Comparison of ENCODE assay signal across 21 mouse cellular contexts in the genomic region with DNA sequence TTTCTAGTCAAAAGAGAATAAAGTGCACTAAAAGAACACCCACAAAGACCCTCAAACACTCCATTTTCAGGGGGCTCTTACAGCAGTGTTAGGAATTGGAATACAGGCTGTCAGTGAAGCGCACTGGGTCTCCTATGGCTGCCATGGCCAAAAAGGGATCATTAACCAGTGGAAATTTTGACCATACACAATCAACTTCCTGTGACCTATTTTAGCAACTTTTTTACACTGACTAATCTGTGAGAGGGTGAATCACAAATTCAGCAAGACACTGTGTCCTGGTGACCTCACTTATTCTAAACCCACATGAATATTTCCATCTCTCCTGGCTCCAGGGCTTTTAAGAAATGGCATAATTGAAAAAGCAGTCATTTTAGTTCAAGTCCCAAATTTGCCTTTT. TPM values are rescaled to one million over a fixed set of nuclear protein-coding genes. Genes with fewer than 3 reads are reported as not detected.
DNase-seq lines count a peak whose midpoint lies in the region; ATAC-seq and TF ChIP-seq lines count a peak whose summit lies in the region.
"Had no signal": no experiment of that assay in that cellular context is flagged by ENCODE, and none has a peak within 500 bp of the region (broad histone marks: within the 10 kb centered on the region; RNA-seq: fewer than 3 reads in every experiment).

No protein-coding gene starts in this region.

- TF ChIP-seq CTCF in gastrocnemius, adult 2 months (IDR thresholded peaks at IDR 0.05) = no peak
- TF ChIP-seq CTCF in Patski (IDR thresholded peaks at IDR 0.05) = no peak

- no peaks in the 10 kb centered on the region for H3K27me3 ChIP-seq in Patski
- no peaks in the 10 kb centered on the region for H3K27me3 ChIP-seq in hindbrain, embryonic 11.5 days (ENCODE audit: control insufficient read depth, insufficient read depth, low read length)
- H3K27me3 ChIP-seq: hindbrain, embryonic 13.5 days had no signal

- H3K4me1 ChIP-seq in hindbrain, embryonic 11.5 days (replicated peaks; ENCODE audit: control insufficient read depth, insufficient read depth, low read length) = no peaks in the 10 kb centered on the region
- H3K4me1 ChIP-seq: embryonic facial prominence, embryonic 10.5 days; forebrain, embryonic 10.5 days; hindbrain, embryonic 13.5 days had no signal

- CTCF ChIA-PET in Patski (lab: Charles Lee) = interaction anchor here (0.8 to 1.0 kb wide), 3 partner anchors 9 to 389 kb away, joined by 3 read pairs; no protein-coding TSS in a partner anchor

- POLR2A ChIA-PET in Patski (lab: Charles Lee) = interaction anchor here (0.6 to 1.6 kb wide), 3 partner anchors 9 to 300 kb away, joined by 5 to 6 read pairs (median 5); no protein-coding TSS in a partner anchor

- H3K36me3 ChIP-seq in macrophage (ENCODE audit: inconsistent target) = peaks cover 10% of the 10 kb centered on the region
- H3K36me3 ChIP-seq in hindbrain, embryonic 11.5 days (ENCODE audit: control insufficient read depth, insufficient read depth, low read length) = no peaks in the 10 kb centered on the region

- peaks cover 60% of the 10 kb centered on the region for H3K79me2 ChIP-seq in macrophage (ENCODE audit: inconsistent target)

- intact Hi-C loops in gastrocnemius, adult 2 months (cut with DNase I) = no loop called here

- no peak overlapping the region for H3K4me3 ChIP-seq in gastrocnemius, adult 2 months
- H3K4me3 ChIP-seq in macrophage (ENCODE audit: inconsistent target) = no peak overlapping the region
- H3K4me3 ChIP-seq in hindbrain, embryonic 11.5 days (ENCODE audit: low read depth, low read length) = no peak overlapping the region
- H3K4me3 ChIP-seq: embryonic facial prominence, embryonic 10.5 days; erythroblast, embryonic 14.5 days; forebrain, embryonic 10.5 days; hindbrain, embryonic 13.5 days had no signal

- no peak overlapping the region for H3K4me2 ChIP-seq in hindbrain, embryonic 11.5 days (replicated peaks; ENCODE audit: low read depth, low read length)
- H3K4me2 ChIP-seq: hindbrain, embryonic 13.5 days had no signal

- peak overlapping the region; percentile 20; the same call in 1 of the 2 replicates for H3K27ac ChIP-seq in gastrocnemius, adult 2 months
- H3K27ac ChIP-seq in macrophage = peak overlapping the region; percentile 66
- H3K27ac ChIP-seq in hindbrain, embryonic 11.5 days (ENCODE audit: low read depth, low read length) = no peak overlapping the region
- H3K27ac ChIP-seq: embryonic facial prominence, embryonic 10.5 days; forebrain, embryonic 10.5 days; hindbrain, embryonic 13.5 days; hindbrain, postnatal 0 days had no signal

- peak; percentile 57 for ATAC-seq in Patski
- no peak for ATAC-seq in hindbrain, embryonic 11.5 days (ENCODE audit: low FRiP score)
- ATAC-seq: forebrain, embryonic 14.5 days; hindbrain, postnatal 0 days had no signal

- H3K9me3 ChIP-seq in hindbrain, embryonic 11.5 days (ENCODE audit: control insufficient read depth, low read length) = no peaks in the 10 kb centered on the region
- H3K9me3 ChIP-seq: embryonic facial prominence, embryonic 10.5 days; forebrain, embryonic 10.5 days; G1E; hindbrain, embryonic 13.5 days had no signal

- H3K9ac ChIP-seq in hindbrain, embryonic 11.5 days (ENCODE audit: low read depth, low read length) = no peak overlapping the region
- H3K9ac ChIP-seq: hindbrain, embryonic 13.5 days had no signal

- 81% methylated on average over 1 of the region's 1 CpGs for WGBS in macrophage (ENCODE audit: missing documents)
- WGBS in hindbrain, embryonic 11.5 days = 87% methylated on average over 1 of the region's 1 CpGs

- in situ Hi-C loops in Patski (cut with MboI; ENCODE audit: low pct_unique_long_range_greater_than_20kb) = no loop called here

- DNase-seq in gastrocnemius, adult 2 months = no peak
- DNase-seq in gastrocnemius, postnatal 4 days (ENCODE audit: low spot score in 2 of 2) = no peak
- DNase-seq in 416B (ENCODE audit: low read depth) (peak; percentile 71), Patski (ENCODE audit: low read depth, low spot score) (no peak)
- no peak for DNase-seq in yolk sac, embryonic 10.5 days (ENCODE audit: low spot score)
- DNase-seq in hindbrain, embryonic 11.5 days (ENCODE audit: low spot score) = no peak
- DNase-seq: adrenal gland, adult 8-10 months; cerebellum, adult 2 months; cerebellum, postnatal 10 days; gastrocnemius, postnatal 36 days; heart, postnatal 10 days; heart, postnatal 4 days; kidney, adult 18-20 months had no signal

RNA-seq across cellular contexts. Expression of a gene that starts 23.7 kb away (rescaled TPM):
- total RNA-seq in gastrocnemius, adult 2 months (2021) = 1 to 10 TPM; 6.6 to 7.9 TPM
- total RNA-seq in gastrocnemius, postnatal 4 days (2021) = 1 to 10 TPM; 6.5 to 7.0 TPM
- polyA plus RNA-seq in Patski (2021) (10.2 TPM), macrophage (2018) (16.0 to 20.6 TPM (median 16.8 TPM) in 3 replicates)
- 100 to 1,000 TPM; 107 to 507 (median 271) TPM for total RNA-seq in macrophage (2018; cell fraction: chromatin; rRNA removed)
- 10 to 100 TPM; 23.1 to 37.4 (median 29.5) TPM for total RNA-seq in macrophage (2018; cell fraction: cytosol; rRNA removed)
- 100 to 1,000 TPM in 24 of 26 experiments, 10 to 100 TPM in 2; 93.5 to 253 (median 150) TPM for total RNA-seq in macrophage (2018; cell fraction: nucleus; rRNA removed)
- 6.8 and 9.6 TPM in 2 replicates for polyA plus RNA-seq in hindbrain, embryonic 11.5 days (2014; fragmentation: Nextera tagmentation; extraction: Ambion mirVana)
